Mouse (Mus musculus): ENCODE measurements around the gene Fam71e2. TPM values are rescaled to one million over a fixed set of nuclear protein-coding genes. Genes with fewer than 3 reads are reported as not detected.
"Not testable (repeated sequence)": the region's sequence is repeated elsewhere in the genome, so short reads cannot be mapped to it uniquely, and the experiment has no call there.

Gene Fam71e2
- not detected in 2 replicates for polyA plus RNA-seq (2014; fragmentation: Nextera tagmentation; extraction: Ambion mirVana)

DNA sequence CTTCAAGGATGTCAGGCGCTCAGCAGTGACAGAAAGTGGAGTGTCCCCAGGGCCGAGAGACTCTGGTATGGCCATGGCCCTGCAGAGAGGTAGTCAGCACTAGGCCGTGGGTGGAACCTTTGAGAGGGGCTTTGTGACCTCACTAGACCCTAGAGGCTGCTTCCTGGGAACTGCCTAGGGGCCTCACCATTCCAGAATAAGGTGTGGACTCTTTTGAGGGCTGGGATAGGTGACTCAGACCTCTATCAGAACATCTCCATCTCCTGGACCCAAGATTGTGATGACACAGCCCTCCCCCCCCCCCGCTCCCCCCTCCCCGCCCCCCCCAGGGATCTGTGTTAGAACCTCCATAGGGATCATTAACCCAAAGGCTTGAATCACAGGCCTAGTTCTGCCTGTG lies at the start of gene Fam71e2:
Gene Fam71e2, minus strand, starts transcription at position 101 of the 400 bp plus-strand sequence.
- ATAC-seq (replicated peaks; ENCODE audit: insufficient number of reproducible peaks, low FRiP score, low TSS enrichment, low read depth) (no peak), DNase-seq (ENCODE audit: low spot score) (no peak)
- WGBS = 70% methylated on average over 4 of the region's 5 CpGs
- no peak within 1 kb of the TSS for H3K27ac ChIP-seq (replicated peaks; ENCODE audit: low read depth, low read length)
- H3K4me2 ChIP-seq (ENCODE audit: low read depth, low read length) = no peak within 1 kb of the TSS
- peaks cover 7% of the 10 kb centered on the region for H3K27me3 ChIP-seq (ENCODE audit: control insufficient read depth, insufficient read depth, low read length)
- no peaks in the 10 kb centered on the region for H3K4me1 ChIP-seq (ENCODE audit: control insufficient read depth, insufficient read depth, low read length)
- H3K9ac ChIP-seq (replicated peaks; ENCODE audit: low read length) = no peak within 1 kb of the TSS
- no peaks in the 10 kb centered on the region for H3K9me3 ChIP-seq (replicated peaks; ENCODE audit: control insufficient read depth, low read length)
- no peak within 1 kb of the TSS for H3K4me3 ChIP-seq (ENCODE audit: low read depth, low read length)
- no peaks in the 10 kb centered on the region for H3K36me3 ChIP-seq (replicated peaks; ENCODE audit: control insufficient read depth, insufficient read depth, low read depth, low read length)

DNA sequence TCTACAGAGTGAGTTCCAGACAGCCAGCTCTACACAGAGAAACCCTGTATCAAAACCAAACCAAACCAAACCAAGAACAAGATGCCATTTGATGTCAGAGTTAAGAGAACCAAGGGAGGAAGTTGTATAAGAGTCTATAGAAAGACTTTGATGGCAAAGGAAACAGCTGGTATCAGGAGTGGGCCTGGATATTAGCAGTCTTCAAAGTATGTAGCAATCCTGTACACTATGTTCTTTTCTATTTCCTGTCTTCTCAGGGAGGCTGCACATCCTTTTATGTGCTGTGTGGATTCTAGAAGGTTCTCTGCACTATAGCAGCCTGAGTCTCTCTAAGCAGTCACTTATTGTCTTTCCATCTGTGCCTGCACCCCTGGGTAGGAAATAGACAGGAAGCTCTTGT lies 45.5 kb upstream of the Fam71e2 start:
- Histone ChIP-seq H3K36me3 (replicated peaks; ENCODE audit: control insufficient read depth, insufficient read depth, low read depth, low read length) (no peaks in the 10 kb centered on the region), H3K27ac (replicated peaks; ENCODE audit: low read depth, low read length) (no peak overlapping the region), H3K9me3 (replicated peaks; ENCODE audit: control insufficient read depth, low read length) (no peaks in the 10 kb centered on the region), H3K9ac (replicated peaks; ENCODE audit: low read length) (no peak overlapping the region), H3K4me1 (ENCODE audit: control insufficient read depth, insufficient read depth, low read length) (no peaks in the 10 kb centered on the region), H3K4me3 (ENCODE audit: low read depth, low read length) (no peak overlapping the region), H3K27me3 (ENCODE audit: control insufficient read depth, insufficient read depth, low read length) (no peaks in the 10 kb centered on the region), H3K4me2 (ENCODE audit: low read depth, low read length) (no peak overlapping the region)
- DNase-seq (ENCODE audit: low spot score) = no peak
- ATAC-seq (replicated peaks; ENCODE audit: insufficient number of reproducible peaks, low FRiP score, low TSS enrichment, low read depth) = no peak

DNA sequence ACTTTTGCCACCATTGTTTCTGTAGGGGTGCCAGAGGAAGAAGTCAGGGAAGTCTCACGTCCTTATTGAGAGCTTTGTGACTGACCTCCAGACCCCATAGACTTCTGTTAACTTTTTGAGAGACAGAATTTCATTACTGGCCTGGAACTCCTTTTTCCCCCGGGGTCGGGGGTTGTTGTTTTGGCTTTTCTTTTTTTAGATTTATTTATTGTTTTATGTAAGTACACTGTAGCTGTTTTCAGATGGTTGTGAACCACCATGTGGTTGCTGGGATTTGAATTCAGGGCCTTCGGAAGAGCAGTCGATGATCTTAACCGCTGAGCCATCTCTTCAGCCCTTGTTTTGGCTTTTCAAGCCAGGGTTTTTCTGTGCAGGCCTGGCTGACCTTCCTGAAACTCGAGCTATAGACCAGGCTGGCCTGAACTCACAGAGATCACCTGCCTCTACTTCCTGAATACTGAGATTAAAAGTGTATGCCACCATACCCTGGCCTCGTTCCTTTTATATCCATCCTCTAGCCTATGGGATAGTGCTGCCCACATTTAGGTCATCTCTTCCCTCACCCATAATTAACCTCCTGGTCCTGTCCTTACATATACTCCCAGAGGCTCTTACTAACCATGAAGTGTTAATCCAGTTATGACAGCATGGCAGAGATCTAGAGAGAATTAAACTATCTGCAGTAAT lies 42.1 kb upstream of the Fam71e2 start:
- 24% methylated on average over 8 of the region's 8 CpGs for WGBS
- H3K27me3 ChIP-seq (ENCODE audit: control insufficient read depth, insufficient read depth, low read length) = no peaks in the 10 kb centered on the region
- DNase-seq (ENCODE audit: low spot score) (no peak), ATAC-seq (replicated peaks; ENCODE audit: insufficient number of reproducible peaks, low FRiP score, low TSS enrichment, low read depth) (no peak)
- H3K4me3 ChIP-seq (ENCODE audit: low read depth, low read length) = peak overlapping the region; percentile 99
- peak overlapping the region; percentile 57 for H3K9ac ChIP-seq (replicated peaks; ENCODE audit: low read length)
- H3K4me2 ChIP-seq (ENCODE audit: low read depth, low read length) = peak overlapping the region; percentile 55
- H3K27ac ChIP-seq (replicated peaks; ENCODE audit: low read depth, low read length) = peak overlapping the region; percentile 86
- H3K9me3 ChIP-seq (replicated peaks; ENCODE audit: control insufficient read depth, low read length) = no peaks in the 10 kb centered on the region
- peaks cover 2% of the 10 kb centered on the region; the same call in 1 of the 2 replicates for H3K36me3 ChIP-seq (replicated peaks; ENCODE audit: control insufficient read depth, insufficient read depth, low read depth, low read length)
- H3K4me1 ChIP-seq (ENCODE audit: control insufficient read depth, insufficient read depth, low read length) = no peaks in the 10 kb centered on the region

DNA sequence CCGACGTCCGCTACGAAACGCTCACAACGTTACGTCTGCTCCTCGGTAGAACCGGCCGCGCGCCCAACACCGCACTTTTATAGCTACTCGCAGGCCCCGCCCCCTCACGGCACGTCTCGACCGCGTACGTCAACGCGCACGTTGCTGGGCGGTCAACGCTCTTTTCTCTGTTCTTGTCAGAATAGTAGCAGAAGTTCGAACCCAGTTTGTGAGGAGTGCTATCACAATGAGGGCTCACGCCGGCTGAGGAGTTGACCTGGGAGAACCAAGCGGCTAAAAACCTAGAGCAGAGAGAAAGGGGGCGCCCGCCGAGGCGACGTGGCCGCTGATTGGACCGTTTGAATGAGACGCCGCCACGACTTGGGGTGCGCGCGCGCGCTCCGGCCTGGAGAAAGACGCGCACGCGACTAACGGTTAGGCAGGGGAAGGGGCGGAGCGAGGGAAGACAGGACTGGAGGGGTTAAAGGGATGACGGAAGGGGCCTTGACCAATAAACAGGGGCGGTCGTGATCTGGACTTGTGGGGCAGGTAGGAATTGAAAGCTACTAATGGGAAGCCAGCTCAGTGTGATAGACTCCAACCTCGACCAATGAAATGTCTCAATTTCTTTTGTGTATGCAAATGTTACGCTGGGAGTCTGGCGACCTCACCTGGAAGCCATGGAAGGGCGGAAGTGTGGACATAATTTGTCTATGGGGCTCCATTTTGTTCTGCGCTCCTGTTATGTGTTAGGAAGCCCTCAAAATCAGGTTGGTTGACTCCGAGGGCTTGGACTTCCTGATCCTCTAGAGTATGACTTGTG lies 41.4 kb upstream of the Fam71e2 start, which contains the start of gene Ube2s:
Gene Ube2s, minus strand, starts transcription at position 288 of the 802 bp plus-strand sequence.
- DNase-seq (ENCODE audit: low spot score) (peak; percentile 100), ATAC-seq (replicated peaks; ENCODE audit: insufficient number of reproducible peaks, low FRiP score, low TSS enrichment, low read depth) (peak; percentile 99)
- WGBS = under 1% methylated on average over 59 of the region's 62 CpGs
- Histone ChIP-seq H3K4me3 (ENCODE audit: low read depth, low read length) (peak within 1 kb of the TSS; percentile 99), H3K27me3 (ENCODE audit: control insufficient read depth, insufficient read depth, low read length) (no peaks in the 10 kb centered on the region), H3K36me3 (replicated peaks; ENCODE audit: control insufficient read depth, insufficient read depth, low read depth, low read length) (peaks cover 4% of the 10 kb centered on the region), H3K4me2 (ENCODE audit: low read depth, low read length) (peak within 1 kb of the TSS; percentile 74), H3K9me3 (replicated peaks; ENCODE audit: control insufficient read depth, low read length) (no peaks in the 10 kb centered on the region), H3K9ac (replicated peaks; ENCODE audit: low read length) (peak within 1 kb of the TSS; percentile 97), H3K4me1 (ENCODE audit: control insufficient read depth, insufficient read depth, low read length) (no peaks in the 10 kb centered on the region), H3K27ac (replicated peaks; ENCODE audit: low read depth, low read length) (peak within 1 kb of the TSS; percentile 86)

DNA sequence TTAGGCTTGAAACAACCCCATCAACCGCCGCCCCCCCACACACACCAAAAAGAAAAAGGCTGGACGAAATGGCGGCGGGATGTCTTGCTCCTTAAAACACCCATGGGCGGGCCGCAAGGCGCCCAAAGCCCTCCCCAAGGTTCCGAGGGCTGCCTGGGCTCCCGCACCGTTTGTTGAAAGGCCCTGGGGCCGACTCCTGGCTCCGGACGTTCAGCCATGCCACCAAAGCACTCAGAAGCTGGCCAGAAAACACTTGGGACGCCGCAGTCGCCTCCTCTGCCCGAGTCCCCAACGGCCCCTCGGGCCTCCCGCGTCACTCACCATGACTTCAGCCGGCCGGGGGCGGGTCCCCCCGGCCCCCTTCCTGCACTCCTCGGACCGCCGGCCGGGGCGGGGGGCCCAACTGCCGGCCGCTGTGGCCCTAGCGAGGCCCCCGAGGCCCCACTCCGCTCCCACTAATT lies 40.8 kb upstream of the Fam71e2 start:
- Histone ChIP-seq H3K4me3 (ENCODE audit: low read depth, low read length) (peak overlapping the region; percentile 99), H3K27me3 (ENCODE audit: control insufficient read depth, insufficient read depth, low read length) (no peaks in the 10 kb centered on the region), H3K9ac (replicated peaks; ENCODE audit: low read length) (peak overlapping the region; percentile 97), H3K4me1 (ENCODE audit: control insufficient read depth, insufficient read depth, low read length) (no peaks in the 10 kb centered on the region), H3K4me2 (ENCODE audit: low read depth, low read length) (peak overlapping the region; percentile 74), H3K36me3 (replicated peaks; ENCODE audit: control insufficient read depth, insufficient read depth, low read depth, low read length) (peaks cover 10% of the 10 kb centered on the region), H3K9me3 (replicated peaks; ENCODE audit: control insufficient read depth, low read length) (no peaks in the 10 kb centered on the region), H3K27ac (replicated peaks; ENCODE audit: low read depth, low read length) (peak overlapping the region; percentile 86; the same call in 1 of the 2 replicates)
- under 1% methylated on average over 23 of the region's 36 CpGs for WGBS
- ATAC-seq (replicated peaks; ENCODE audit: insufficient number of reproducible peaks, low FRiP score, low TSS enrichment, low read depth) = no peak
- no peak for DNase-seq (ENCODE audit: low spot score)

DNA sequence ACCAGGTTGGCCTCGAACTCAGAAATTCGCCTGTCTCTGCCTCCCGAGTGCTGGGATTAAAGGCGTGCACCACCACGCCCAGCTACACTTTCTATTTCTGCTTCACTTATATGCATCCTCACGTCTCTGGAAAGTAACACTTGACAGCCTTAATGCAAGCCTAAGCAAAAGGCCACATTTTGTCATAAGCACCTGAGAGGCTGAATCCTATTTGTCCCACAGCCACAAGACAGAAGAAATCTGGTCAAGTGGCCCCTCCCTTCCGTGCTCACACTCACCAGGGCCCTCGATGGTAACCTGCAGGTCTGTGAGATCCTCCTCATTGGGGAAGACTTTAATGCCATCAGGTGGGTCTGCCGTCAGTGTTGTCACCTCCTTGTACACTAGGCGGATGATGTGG lies 40.0 kb upstream of the Fam71e2 start:
- not testable (repeated sequence) for H3K9me3 ChIP-seq (replicated peaks; ENCODE audit: control insufficient read depth, low read length); H3K27ac ChIP-seq (replicated peaks; ENCODE audit: low read depth, low read length); ATAC-seq (replicated peaks; ENCODE audit: insufficient number of reproducible peaks, low FRiP score, low TSS enrichment, low read depth); H3K27me3 ChIP-seq (ENCODE audit: control insufficient read depth, insufficient read depth, low read length); H3K4me1 ChIP-seq (ENCODE audit: control insufficient read depth, insufficient read depth, low read length); DNase-seq (ENCODE audit: low spot score)
- H3K36me3 ChIP-seq (replicated peaks; ENCODE audit: control insufficient read depth, insufficient read depth, low read depth, low read length) = peaks cover 10% of the 10 kb centered on the region
- peak overlapping the region; percentile 97 for H3K9ac ChIP-seq (replicated peaks; ENCODE audit: low read length)
- H3K4me2 ChIP-seq (ENCODE audit: low read depth, low read length) = peak overlapping the region; percentile 74
- WGBS = 45% methylated on average over 10 of the region's 10 CpGs
- H3K4me3 ChIP-seq (ENCODE audit: low read depth, low read length) = peak overlapping the region; percentile 99

DNA sequence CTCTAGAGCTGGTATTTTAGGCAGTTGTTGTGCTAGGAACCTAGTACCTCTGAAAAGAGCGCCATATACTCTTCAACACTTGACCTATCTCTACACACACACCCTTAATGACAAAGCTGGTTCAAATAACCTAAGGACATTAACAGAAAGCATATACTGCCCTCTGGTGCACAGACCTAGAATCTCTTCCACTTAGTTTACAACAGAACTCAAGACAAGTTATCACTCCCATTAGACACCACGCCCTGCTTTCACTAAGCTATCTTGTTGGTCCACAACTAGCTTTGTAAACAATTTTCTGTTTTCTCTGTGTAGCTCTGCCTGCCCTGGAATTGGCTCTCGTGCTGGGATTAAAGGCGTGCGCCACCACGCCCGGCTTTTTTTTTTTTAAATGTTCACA lies 35.6 kb upstream of the Fam71e2 start:
- H3K36me3 ChIP-seq (replicated peaks; ENCODE audit: control insufficient read depth, insufficient read depth, low read depth, low read length) = peaks cover 10% of the 10 kb centered on the region
- no peaks in the 10 kb centered on the region for H3K4me1 ChIP-seq (ENCODE audit: control insufficient read depth, insufficient read depth, low read length)
- DNase-seq (ENCODE audit: low spot score) (peak; percentile 63), ATAC-seq (replicated peaks; ENCODE audit: insufficient number of reproducible peaks, low FRiP score, low TSS enrichment, low read depth) (no peak)
- no peak overlapping the region for H3K9ac ChIP-seq (replicated peaks; ENCODE audit: low read length)
- no peaks in the 10 kb centered on the region for H3K9me3 ChIP-seq (replicated peaks; ENCODE audit: control insufficient read depth, low read length)
- H3K4me3 ChIP-seq (ENCODE audit: low read depth, low read length) = no peak overlapping the region
- no peak overlapping the region for H3K4me2 ChIP-seq (ENCODE audit: low read depth, low read length)
- no peak overlapping the region for H3K27ac ChIP-seq (replicated peaks; ENCODE audit: low read depth, low read length)
- 88% methylated on average over 7 of the region's 7 CpGs for WGBS
- H3K27me3 ChIP-seq (ENCODE audit: control insufficient read depth, insufficient read depth, low read length) = no peaks in the 10 kb centered on the region

DNA sequence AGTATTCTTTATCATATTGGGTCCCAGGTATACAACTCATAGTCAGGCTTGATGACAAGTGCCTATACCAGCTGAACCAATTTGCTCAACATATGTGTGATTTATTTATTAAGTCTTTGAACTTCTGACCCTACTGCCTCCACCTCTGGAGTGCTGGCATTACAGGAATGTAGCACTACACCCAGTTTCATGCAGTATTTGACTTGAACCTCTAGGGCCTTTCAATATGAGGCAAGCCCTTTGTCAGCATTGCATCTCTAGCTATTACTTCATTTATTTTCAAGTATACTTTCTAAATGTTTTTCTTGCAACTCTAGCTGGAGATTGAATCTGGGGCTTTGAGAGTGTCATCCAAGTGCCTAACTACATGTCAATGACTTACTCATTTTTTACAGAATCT lies 31.1 kb upstream of the Fam71e2 start:
- no peaks in the 10 kb centered on the region for H3K27me3 ChIP-seq (ENCODE audit: control insufficient read depth, insufficient read depth, low read length)
- no peaks in the 10 kb centered on the region for H3K4me1 ChIP-seq (ENCODE audit: control insufficient read depth, insufficient read depth, low read length)
- DNase-seq (ENCODE audit: low spot score) (no peak), ATAC-seq (replicated peaks; ENCODE audit: insufficient number of reproducible peaks, low FRiP score, low TSS enrichment, low read depth) (no peak)
- H3K27ac ChIP-seq (replicated peaks; ENCODE audit: low read depth, low read length) = no peak overlapping the region
- H3K36me3 ChIP-seq (replicated peaks; ENCODE audit: control insufficient read depth, insufficient read depth, low read depth, low read length) = peaks cover 5% of the 10 kb centered on the region; the same call in 1 of the 2 replicates
- H3K4me2 ChIP-seq (ENCODE audit: low read depth, low read length) = no peak overlapping the region
- H3K9me3 ChIP-seq (replicated peaks; ENCODE audit: control insufficient read depth, low read length) = no peaks in the 10 kb centered on the region
- no peak overlapping the region for H3K9ac ChIP-seq (replicated peaks; ENCODE audit: low read length)
- no peak overlapping the region for H3K4me3 ChIP-seq (ENCODE audit: low read depth, low read length)
